Mouse (Mus musculus): ENCODE results near the gene Gm340.

GRCm38 (mm10) chr19:41628970-41629369, 46.8 kb downstream of the Gm340 start:
- TF ChIP-seq CTCF (IDR thresholded peaks at IDR 0.05; ENCODE audit: low read depth, low read length) (no peak), GATA1 (IDR thresholded peaks at IDR 0.05; ENCODE audit: borderline replicate concordance, low read length) (no peak), TAL1 (conservative IDR thresholded peaks at IDR 0.05; ENCODE audit: low read depth, low read length) (no peak), POLR2AphosphoS5 (IDR thresholded peaks at IDR 0.05; ENCODE audit: insufficient replicate concordance, low read depth, low read length) (no peak)

Measured in G1E (cell line).